Mouse (Mus musculus): ENCODE measurements around the gene Frmd7.

Gene Frmd7

DNA sequence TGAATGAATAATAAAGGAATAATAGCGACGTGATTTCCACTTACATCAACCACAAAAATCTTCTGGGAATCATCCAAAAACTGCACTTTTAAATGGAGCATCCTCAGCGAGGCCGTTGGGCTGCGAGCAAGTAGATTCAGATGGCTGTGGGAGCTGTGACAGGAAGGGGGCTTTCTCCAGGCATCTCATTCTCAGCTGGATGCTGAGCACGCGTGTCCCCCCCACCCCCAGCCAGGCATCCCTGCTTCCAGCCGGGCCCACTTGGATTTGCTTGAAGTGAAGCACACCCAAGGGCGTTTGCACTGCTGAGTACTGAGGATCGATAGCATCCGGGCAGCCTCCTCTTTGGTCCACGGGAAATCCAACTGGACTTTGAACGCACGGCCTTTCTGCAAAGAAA is at the start of gene Frmd7:
Gene Frmd7 (minus strand): TSS at position 101 of the 400 bp plus-strand sequence.
- no peak for DNase-seq

DNA sequence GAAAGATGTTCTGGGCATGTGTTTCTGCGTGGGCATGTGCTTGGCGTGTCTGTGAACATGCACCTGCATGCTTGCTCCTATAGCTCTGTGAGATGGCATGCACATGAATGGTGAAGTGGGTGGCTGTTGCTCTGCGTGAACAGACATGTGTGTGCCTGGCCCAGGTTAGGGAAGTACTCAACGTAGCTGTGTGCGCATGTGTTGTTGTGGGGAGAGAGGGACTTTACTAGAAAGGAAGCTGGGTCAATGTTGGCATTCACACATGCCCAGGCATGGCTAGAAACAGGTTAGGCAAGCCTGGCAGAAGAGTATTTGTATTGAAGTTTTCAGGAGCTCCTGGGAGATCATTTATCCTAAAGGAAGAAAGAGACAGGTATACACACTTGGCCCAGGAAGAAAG is 48.8 kb upstream of the Frmd7 start:
- no peak for DNase-seq

DNA sequence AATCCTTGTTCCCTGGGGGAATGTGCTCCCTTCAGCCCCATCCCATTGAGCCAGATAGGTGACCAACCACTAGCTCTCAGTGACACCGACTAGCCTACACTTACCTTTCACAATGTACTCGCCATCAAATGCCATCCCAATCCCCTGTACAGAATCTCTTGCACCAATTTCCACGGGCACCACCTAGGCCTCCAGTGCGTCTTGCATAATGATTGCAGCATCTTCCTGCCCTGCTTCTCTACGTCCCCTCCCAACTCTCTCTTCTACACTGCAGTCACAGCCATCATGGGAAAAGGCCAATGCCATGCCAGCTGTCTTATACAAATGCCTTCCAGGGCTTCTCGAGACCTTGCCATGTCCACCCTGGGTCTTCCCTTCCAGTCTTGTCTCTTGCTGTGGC is 47.4 kb upstream of the Frmd7 start:
- DNase-seq = no peak

- DNase-seq = no peak
Measured at GRCm38 (mm10) chrX:50988581-50988980, 46.1 kb upstream of the Frmd7 start.

DNA sequence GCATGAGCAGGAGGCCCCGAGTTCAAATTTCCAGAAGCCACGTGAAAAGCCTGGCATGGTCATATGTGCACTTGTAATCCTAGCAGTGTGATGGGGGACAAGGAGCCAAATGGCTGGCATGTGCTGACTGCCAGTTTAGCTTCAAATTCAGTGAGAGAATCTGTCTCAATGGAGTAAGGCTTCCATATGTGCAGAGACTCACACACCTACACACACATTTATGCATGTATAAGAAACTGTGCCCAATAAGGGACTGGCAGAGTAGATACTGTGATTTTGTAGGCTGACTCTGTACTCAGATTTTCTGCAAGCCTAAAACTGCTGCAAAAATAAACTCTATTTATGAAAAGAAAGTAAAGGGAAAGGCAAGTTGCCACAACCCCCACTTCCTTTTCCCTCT is 35.9 kb upstream of the Frmd7 start:
- no peak for DNase-seq

DNA sequence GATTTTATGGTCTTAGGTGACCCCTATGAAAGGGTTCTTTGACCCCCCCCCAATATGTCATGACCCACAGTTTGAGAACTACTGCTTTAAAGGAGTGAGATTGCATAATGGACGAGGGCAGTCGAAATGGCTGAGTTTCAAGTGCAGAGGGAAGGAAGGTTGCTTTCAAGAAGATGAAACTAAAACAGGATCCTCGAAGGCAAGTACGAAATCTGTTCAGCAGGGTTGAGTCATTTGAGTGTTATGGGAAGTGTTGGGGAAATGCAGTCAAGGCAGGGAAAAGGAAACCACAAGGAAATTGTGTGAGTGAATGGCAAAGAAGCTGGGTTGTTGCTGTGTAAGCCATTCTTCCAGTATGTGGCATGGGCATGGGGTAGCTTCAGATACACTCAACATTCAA is 29.6 kb upstream of the Frmd7 start:
- no peak for DNase-seq

DNA sequence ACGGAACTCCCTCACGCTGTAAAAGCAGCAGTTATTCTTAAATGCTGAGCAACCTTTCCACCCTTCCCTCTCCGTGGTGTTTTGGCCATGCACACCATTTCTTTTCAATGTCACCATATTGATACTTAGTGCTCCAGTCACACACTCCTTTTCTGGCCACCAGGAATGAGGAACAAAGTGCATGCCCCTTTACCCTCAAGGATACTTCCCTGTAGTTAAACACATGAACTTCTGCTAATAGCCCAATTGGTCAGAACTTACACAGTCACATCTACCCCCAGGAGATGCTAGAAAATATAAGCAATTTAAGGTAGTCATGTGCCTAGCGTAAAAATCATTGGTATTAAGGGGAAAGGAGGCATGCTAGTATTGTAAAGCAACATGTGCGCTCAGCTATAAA is 27.4 kb upstream of the Frmd7 start:
- no peak for DNase-seq

DNA sequence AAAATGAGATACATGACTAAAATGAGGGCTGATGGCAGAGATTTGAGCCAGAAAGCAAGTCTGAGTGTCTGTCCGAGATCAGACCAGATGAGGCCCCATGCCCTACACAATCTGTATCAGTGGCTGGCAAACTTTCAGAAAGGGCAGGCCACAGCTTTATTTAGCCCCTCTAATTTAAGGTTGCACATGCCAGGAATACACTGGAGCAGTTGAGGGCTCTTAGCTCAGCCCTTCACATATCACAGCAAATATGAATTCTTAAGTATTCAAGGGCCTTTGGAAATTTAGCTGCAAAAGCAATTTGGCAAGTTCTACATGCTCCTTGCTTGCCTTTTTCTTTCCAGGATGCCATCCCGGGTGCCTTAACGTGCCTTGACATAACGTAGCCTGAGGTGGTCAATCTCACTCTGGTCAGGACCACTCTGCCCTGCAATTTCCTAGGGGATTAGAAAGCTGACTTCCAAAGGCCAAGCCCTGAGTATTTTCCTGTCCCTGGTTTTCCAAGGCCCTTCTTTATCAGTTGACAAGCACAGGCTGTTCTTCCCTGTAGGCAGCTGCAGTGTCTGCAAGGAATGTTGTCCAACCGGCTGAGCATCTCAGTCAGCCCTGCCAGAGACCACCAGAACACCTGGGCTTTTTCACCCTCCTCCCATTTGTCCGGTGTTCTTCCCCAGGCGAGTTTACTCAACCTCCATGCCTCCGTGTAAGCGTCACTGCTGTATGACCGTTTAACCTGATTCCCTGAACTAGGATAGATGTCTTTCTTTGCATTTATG is 25.8 kb upstream of the Frmd7 start:
- DNase-seq = no peak

- no peak for DNase-seq
Measured at GRCm38 (mm10) chrX:50965157-50965556, 22.6 kb upstream of the Frmd7 start.

GRCm38 (mm10) chrX:50962955-50963354 is 20.4 kb upstream of the Frmd7 start:
- no peak for DNase-seq

DNA sequence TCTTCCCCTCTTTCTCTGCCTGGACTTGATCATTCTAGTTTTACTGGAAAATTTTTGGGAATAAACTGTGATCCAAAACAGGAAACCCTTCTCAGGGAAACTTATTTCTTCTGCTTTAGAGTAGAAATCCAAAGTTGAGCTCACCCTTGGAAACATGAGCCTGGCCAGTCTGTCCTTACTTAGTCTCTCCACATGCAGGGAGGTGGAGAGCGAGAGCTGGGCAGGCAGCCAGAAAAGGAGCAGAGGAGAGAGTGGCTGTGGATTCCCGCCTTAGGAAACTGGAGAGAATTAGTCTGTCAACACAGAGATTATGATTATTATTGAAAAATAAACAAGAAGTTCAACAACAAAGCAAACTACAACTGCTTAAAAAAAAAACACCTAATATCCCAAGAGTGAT is 6.1 kb upstream of the Frmd7 start:
- no peak for DNase-seq

DNA sequence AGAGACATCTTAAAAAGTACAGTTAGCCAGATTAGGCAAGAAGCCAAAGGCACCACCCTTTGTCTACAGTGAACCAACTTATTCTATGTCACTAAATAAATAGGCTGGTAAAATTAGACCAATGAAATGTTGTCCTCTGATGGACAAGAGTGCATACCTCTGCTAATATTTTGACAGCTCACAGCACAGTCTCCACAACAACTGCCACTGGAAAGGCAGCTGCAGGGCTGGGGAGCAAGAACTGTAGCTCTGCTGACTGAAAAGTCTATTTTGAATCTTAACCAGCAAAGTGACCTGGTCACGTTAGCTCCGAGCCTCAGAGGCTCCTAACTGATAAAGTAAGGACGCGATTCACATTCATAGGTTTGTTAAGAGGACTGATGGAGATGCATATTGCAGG is 5.6 kb upstream of the Frmd7 start:
- DNase-seq = no peak

DNA sequence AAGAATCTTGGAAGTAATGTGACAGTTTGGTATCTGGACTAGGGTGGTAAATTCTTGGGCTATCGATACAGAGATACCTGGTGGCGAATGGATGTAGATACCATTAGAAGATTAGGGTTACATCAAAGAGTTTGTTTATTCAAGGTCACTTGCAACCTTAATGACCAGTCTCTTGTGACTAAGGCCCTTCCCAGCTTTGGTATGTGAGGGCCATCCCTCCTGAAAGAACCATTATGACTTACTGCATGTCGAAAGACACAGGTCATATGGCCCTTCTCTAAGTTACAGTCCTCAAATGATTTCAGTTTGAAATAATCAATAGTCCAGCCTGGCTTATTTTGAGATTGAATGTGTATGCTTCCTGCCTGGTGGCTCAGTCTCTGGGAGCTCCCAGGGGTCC is 5.4 kb downstream of the Frmd7 start:
- DNase-seq = no peak

GRCm38 (mm10) chrX:50930309-50930708 is 12.2 kb downstream of the Frmd7 start:
- no peak for DNase-seq

- DNase-seq = no peak
Measured at GRCm38 (mm10) chrX:50926893-50927545, 15.5 kb downstream of the Frmd7 start.

- DNase-seq = no peak
Measured at GRCm38 (mm10) chrX:50924629-50925364, 17.7 kb downstream of the Frmd7 start.

DNA sequence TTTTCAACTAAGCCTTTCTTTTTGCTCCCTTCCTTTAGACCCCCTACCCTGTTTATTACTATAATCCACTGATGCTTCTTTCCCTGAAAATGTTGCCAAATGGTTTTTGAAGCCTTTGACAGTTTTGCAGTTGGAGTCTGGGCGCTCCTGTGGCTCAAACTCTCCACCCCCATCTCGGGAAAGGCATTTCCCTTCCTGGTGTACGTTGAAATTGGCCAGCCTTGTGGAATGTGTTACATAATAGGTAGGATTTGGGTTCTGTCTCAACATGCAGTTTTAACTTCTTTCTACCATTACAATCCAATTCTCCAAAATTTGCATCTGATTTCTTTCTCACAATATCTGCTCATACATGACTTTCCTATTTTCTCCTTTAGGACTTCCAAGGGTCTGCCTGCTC is 23.8 kb downstream of the Frmd7 start:
- no peak for DNase-seq

- no peak for DNase-seq
Measured at GRCm38 (mm10) chrX:50917389-50917788, 25.1 kb downstream of the Frmd7 start.

GRCm38 (mm10) chrX:50909915-50910314 is 32.6 kb downstream of the Frmd7 start:
- no peak for DNase-seq

- DNase-seq = no peak
Measured at GRCm38 (mm10) chrX:50903497-50903896, 39.0 kb downstream of the Frmd7 start.

GRCm38 (mm10) chrX:50887999-50888398 is 54.5 kb downstream of the Frmd7 start:
- DNase-seq = no peak

DNA sequence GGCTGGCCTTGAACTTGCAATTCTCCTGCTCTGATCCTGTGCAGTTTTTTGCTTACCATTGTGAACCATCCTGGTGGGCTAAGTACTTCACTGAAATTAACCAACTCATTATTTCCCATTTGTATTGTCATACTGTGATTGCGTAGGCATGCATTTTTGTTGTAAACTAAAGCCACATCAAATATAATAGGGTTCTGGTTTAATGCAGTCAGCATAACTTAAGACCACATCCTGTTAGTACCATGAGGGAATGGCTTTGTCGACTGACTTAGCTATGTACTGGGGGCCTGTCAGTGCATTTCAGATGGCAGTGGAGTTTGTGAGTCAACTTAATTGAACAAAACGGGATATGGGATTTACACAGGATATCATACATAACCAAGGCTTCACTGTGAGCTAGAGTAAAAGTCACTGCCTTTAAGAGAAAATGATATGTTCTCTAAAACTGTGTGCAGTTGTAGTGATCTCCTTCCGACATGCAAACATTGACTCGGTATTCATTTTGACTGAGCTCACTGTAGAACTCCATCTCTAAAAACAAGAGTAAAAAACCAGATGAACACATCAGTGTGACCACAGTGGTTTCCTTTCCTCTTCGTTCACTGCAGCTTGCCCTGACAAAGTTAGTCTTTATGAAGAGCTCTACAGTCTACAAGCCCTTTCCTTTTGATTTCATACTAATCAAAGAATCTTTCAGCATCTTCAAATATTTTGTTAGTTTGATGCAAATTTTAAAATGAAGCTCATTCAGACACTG is 68.1 kb downstream of the Frmd7 start:
- no peak for DNase-seq

DNA sequence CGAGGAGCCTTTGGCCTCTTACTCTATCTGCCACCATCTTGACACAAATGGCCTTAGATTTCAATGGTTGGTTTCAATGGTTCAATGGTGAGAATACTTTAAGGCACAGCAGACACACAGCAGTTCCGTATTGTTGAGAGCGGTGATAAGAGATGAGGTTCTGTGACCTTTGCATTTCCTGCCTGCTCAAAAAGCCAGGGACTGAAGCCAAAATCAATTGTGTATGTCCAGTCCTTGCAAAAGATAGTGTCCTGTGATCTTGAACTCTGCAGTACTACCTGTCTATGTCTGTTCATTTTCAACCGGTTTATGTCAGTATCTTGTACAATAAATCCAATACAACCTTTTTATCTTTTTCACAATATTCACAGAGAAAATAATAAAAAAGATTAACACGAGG is 77.8 kb downstream of the Frmd7 start:
- DNase-seq = no peak
